Mouse (Mus musculus): ENCODE data around the gene Ppp1r8. TPM values are rescaled to one million over a fixed set of nuclear protein-coding genes. Genes with fewer than 3 reads are reported as not detected.
A peak's percentile ranks its signal among the peaks of the same experiment; 100 is the strongest.

Ppp1r8 gene
- total and polyA plus RNA-seq, 2 experiments, result 9.3 to 10.9 TPM

DNA sequence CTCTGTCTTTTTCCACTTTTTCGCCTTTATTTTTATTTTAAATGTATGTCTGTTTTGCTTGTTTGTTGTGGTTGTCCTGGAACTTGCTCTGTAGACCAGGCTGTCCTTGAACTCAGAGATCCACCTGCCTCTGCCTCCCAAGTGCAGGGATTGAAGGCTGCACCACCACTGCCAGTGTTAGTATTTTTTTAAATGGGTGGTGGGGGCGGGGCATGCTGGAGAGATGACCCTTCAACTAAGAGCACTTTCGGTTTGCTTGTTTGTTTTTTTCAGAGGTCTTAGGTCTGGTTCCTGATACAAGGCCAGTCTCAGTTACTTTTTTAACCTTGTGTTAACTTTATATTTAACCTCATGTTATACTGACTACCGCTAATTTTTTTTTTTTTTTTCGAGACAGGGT is 37.8 kb downstream of the Ppp1r8 start:
- TF ChIP-seq POLR2A (IDR thresholded peaks at IDR 0.05; ENCODE audit: extremely low read depth, insufficient read depth, low read length), result no peak
- TF ChIP-seq CTCF (IDR thresholded peaks at IDR 0.05; ENCODE audit: low read depth, low read length), result no peak
- H3K27me3 ChIP-seq (ENCODE audit: control insufficient read depth, insufficient read depth, low read length), result no peaks in the 10 kb centered on the region
- no peak overlapping the region for H3K9ac ChIP-seq (ENCODE audit: low read depth, low read length)
- no peaks in the 10 kb centered on the region for H3K79me2 ChIP-seq (ENCODE audit: control insufficient read depth, insufficient read depth, low read length)
- H3K36me3 ChIP-seq (ENCODE audit: control insufficient read depth, insufficient read depth, low read length), result no peaks in the 10 kb centered on the region
- 67% methylated on average over 5 of the region's 5 CpGs for WGBS
- DNase-seq (ENCODE audit: extremely low read depth, low read depth, low spot score), result no peak
- H3K4me1 ChIP-seq (ENCODE audit: control insufficient read depth, insufficient read depth, low read length), result no peaks in the 10 kb centered on the region
- no peak overlapping the region for H3K4me3 ChIP-seq (ENCODE audit: insufficient read depth, low read depth, low read length)
- H3K27ac ChIP-seq (replicated peaks; ENCODE audit: insufficient read depth, low read depth, low read length), result peak overlapping the region; percentile 42; the same call in 1 of the 2 replicates

DNA sequence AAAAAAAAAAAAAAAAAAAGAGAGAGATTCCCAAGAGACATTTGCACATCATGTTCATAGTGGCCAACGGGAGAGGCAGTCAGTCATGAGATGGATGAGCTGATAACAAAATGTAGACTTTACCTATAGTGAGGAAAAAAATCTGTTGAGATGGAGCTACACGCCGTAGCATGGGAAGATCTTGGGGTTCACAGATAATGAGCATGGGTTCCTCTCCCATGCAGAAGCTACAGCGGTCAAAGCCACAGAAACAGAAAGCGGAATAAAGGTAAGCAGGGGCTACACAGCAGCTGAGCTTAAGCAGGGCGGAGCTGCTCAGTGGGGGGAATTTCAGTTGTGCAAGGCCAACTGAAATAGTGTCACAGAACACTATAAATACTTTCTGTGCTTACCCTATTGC is 38.6 kb downstream of the Ppp1r8 start:
- Histone ChIP-seq H3K79me2 (ENCODE audit: control insufficient read depth, insufficient read depth, low read length) (no peaks in the 10 kb centered on the region), H3K4me1 (ENCODE audit: control insufficient read depth, insufficient read depth, low read length) (no peaks in the 10 kb centered on the region), H3K36me3 (ENCODE audit: control insufficient read depth, insufficient read depth, low read length) (no peaks in the 10 kb centered on the region), H3K9ac (ENCODE audit: low read depth, low read length) (no peak overlapping the region), H3K27ac (replicated peaks; ENCODE audit: insufficient read depth, low read depth, low read length) (no peak overlapping the region), H3K27me3 (ENCODE audit: control insufficient read depth, insufficient read depth, low read length) (no peaks in the 10 kb centered on the region), H3K4me3 (ENCODE audit: insufficient read depth, low read depth, low read length) (no peak overlapping the region)
- 91% methylated on average over 6 of the region's 6 CpGs for WGBS
- TF ChIP-seq CTCF (IDR thresholded peaks at IDR 0.05; ENCODE audit: low read depth, low read length), result no peak
- no peak for TF ChIP-seq POLR2A (IDR thresholded peaks at IDR 0.05; ENCODE audit: extremely low read depth, insufficient read depth, low read length)
- DNase-seq (ENCODE audit: extremely low read depth, low read depth, low spot score), result peak; percentile 36

GRCm38 (mm10) chr4:132803876-132804275 is 39.1 kb downstream of the Ppp1r8 start:
- Histone ChIP-seq H3K4me1 (ENCODE audit: control insufficient read depth, insufficient read depth, low read length) (no peaks in the 10 kb centered on the region), H3K27ac (replicated peaks; ENCODE audit: insufficient read depth, low read depth, low read length) (no peak overlapping the region), H3K27me3 (ENCODE audit: control insufficient read depth, insufficient read depth, low read length) (no peaks in the 10 kb centered on the region), H3K36me3 (ENCODE audit: control insufficient read depth, insufficient read depth, low read length) (no peaks in the 10 kb centered on the region), H3K79me2 (ENCODE audit: control insufficient read depth, insufficient read depth, low read length) (no peaks in the 10 kb centered on the region), H3K4me3 (ENCODE audit: insufficient read depth, low read depth, low read length) (no peak overlapping the region), H3K9ac (ENCODE audit: low read depth, low read length) (no peak overlapping the region)
- WGBS, result 96% methylated on average over 7 of the region's 7 CpGs
- DNase-seq (ENCODE audit: extremely low read depth, low read depth, low spot score), result no peak
- TF ChIP-seq POLR2A (IDR thresholded peaks at IDR 0.05; ENCODE audit: extremely low read depth, insufficient read depth, low read length), result no peak
- TF ChIP-seq CTCF (IDR thresholded peaks at IDR 0.05; ENCODE audit: low read depth, low read length), result no peak

DNA sequence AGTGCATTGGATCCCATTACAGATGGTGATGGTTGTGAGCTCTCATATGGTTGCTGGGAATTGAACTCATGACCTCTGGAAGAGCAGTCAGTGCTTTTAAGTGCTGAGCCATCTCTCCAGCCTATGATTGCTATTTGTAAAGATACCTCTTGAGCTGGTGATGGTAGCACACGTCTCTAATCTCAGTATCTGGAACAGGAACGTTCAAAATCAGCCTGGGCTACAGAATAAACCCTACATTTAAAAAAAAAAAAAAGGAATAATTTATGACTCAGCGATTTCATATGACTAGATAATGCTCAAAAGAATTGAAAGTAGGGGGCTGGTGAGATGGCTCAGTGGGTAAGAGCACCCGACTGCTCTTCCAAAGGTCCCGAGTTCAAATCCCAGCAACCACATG is 39.8 kb downstream of the Ppp1r8 start:
- DNase-seq (ENCODE audit: extremely low read depth, low read depth, low spot score), result no peak
- H3K9ac ChIP-seq (ENCODE audit: low read depth, low read length), result no peak overlapping the region
- no peaks in the 10 kb centered on the region for H3K4me1 ChIP-seq (ENCODE audit: control insufficient read depth, insufficient read depth, low read length)
- TF ChIP-seq POLR2A (IDR thresholded peaks at IDR 0.05; ENCODE audit: extremely low read depth, insufficient read depth, low read length), result no peak
- TF ChIP-seq CTCF (IDR thresholded peaks at IDR 0.05; ENCODE audit: low read depth, low read length), result no peak
- H3K79me2 ChIP-seq (ENCODE audit: control insufficient read depth, insufficient read depth, low read length), result no peaks in the 10 kb centered on the region
- no peak overlapping the region for H3K27ac ChIP-seq (replicated peaks; ENCODE audit: insufficient read depth, low read depth, low read length)
- H3K27me3 ChIP-seq (ENCODE audit: control insufficient read depth, insufficient read depth, low read length), result no peaks in the 10 kb centered on the region
- no peaks in the 10 kb centered on the region for H3K36me3 ChIP-seq (ENCODE audit: control insufficient read depth, insufficient read depth, low read length)
- 90% methylated on average over 5 of the region's 5 CpGs for WGBS
- no peak overlapping the region for H3K4me3 ChIP-seq (ENCODE audit: insufficient read depth, low read depth, low read length)

- H3K9ac ChIP-seq (ENCODE audit: low read depth, low read length), result no peak overlapping the region
- no peaks in the 10 kb centered on the region for H3K27me3 ChIP-seq (ENCODE audit: control insufficient read depth, insufficient read depth, low read length)
- H3K79me2 ChIP-seq (ENCODE audit: control insufficient read depth, insufficient read depth, low read length), result no peaks in the 10 kb centered on the region
- H3K27ac ChIP-seq (replicated peaks; ENCODE audit: insufficient read depth, low read depth, low read length), result no peak overlapping the region
- no peak for DNase-seq (ENCODE audit: extremely low read depth, low read depth, low spot score)
- no peak overlapping the region for H3K4me3 ChIP-seq (ENCODE audit: insufficient read depth, low read depth, low read length)
- H3K36me3 ChIP-seq (ENCODE audit: control insufficient read depth, insufficient read depth, low read length), result no peaks in the 10 kb centered on the region
- WGBS, result 75% methylated on average over 16 of the region's 16 CpGs
- no peaks in the 10 kb centered on the region for H3K4me1 ChIP-seq (ENCODE audit: control insufficient read depth, insufficient read depth, low read length)
- TF ChIP-seq CTCF (IDR thresholded peaks at IDR 0.05; ENCODE audit: low read depth, low read length) (no peak), POLR2A (IDR thresholded peaks at IDR 0.05; ENCODE audit: extremely low read depth, insufficient read depth, low read length) (no peak)
Observed at GRCm38 (mm10) chr4:132802171-132802637, 40.8 kb downstream of the Ppp1r8 start.

DNA sequence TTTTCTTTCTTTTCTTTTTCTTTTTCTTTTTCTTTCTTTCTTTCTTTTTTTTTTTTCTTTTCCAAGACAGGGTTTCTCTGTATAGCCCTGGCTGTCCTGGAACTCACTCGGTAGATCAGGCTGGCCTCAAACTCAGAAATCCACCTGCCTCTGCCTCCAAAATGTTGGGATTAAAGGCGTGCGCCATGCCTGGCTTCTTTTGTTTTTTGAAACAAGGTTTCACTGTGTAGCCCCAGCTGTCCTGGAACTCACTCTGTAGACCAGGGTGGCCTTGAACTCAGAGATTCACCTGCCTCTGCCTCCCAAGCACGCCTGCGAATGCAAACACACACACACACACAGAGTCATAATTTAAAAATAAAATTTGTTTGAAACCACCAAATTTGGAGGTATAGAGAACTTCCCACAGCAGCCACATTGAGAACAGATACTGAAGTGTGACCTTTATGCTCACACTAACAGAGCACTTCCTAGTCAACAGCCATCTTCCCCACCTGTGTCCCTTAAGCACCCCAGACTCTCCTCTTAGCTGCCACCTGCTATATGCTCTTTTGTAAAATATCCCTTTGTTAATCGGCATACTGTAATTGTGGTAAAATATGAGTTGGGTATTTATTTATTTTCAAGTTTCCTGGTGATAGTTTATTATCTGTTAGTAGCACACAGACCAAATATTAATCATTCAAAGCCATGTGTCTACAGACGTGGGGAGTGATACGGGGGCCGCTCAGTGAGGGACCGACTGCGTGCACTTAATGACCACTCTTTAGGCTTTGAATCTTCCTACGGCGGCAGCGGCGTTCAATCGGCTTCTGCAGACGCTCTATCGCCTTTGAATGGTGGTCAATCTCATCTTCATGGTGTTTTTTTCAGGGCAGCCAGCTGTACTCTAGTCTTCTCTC is 41.5 kb downstream of the Ppp1r8 start:
- H3K4me3 ChIP-seq (ENCODE audit: insufficient read depth, low read depth, low read length), result no peak overlapping the region
- no peaks in the 10 kb centered on the region for H3K79me2 ChIP-seq (ENCODE audit: control insufficient read depth, insufficient read depth, low read length)
- TF ChIP-seq CTCF (IDR thresholded peaks at IDR 0.05; ENCODE audit: low read depth, low read length) (no peak), POLR2A (IDR thresholded peaks at IDR 0.05; ENCODE audit: extremely low read depth, insufficient read depth, low read length) (no peak)
- H3K9ac ChIP-seq (ENCODE audit: low read depth, low read length), result no peak overlapping the region
- no peaks in the 10 kb centered on the region for H3K36me3 ChIP-seq (ENCODE audit: control insufficient read depth, insufficient read depth, low read length)
- no peak for DNase-seq (ENCODE audit: extremely low read depth, low read depth, low spot score)
- H3K27ac ChIP-seq (replicated peaks; ENCODE audit: insufficient read depth, low read depth, low read length), result no peak overlapping the region
- H3K4me1 ChIP-seq (ENCODE audit: control insufficient read depth, insufficient read depth, low read length), result no peaks in the 10 kb centered on the region
- no peaks in the 10 kb centered on the region for H3K27me3 ChIP-seq (ENCODE audit: control insufficient read depth, insufficient read depth, low read length)
- WGBS, result 91% methylated on average over 18 of the region's 18 CpGs
